Mouse (Mus musculus) heart, postnatal 0 days (tissue): ENCODE measurements around the gene Zfp622.

ENCODE experiments used
- CTCF ChIP-seq: IDR thresholded peaks from 2 replicates; pipeline ENCODE4 v1.5.1; 2016; ENCODE audit warnings: antibody characterized with exemption, control low read depth, low read depth
- EP300 ChIP-seq: IDR thresholded peaks from 2 replicates; pipeline ENCODE4 v1.6.1; 2016; ENCODE audit warnings: antibody characterized with exemption, low read depth

GRCm38 (mm10) chr15:26022636-26023035 is 38.5 kb downstream of the Zfp622 start:
- TF ChIP-seq CTCF (no peak), EP300 (no peak)
